Mouse (Mus musculus): ENCODE measurements around the gene Pdk4. TPM values are rescaled to one million over a fixed set of nuclear protein-coding genes. Genes with fewer than 3 reads are reported as not detected.

Gene Pdk4
- total RNA-seq, 2 experiments from 2014 or later = 886 to 965 TPM

DNA sequence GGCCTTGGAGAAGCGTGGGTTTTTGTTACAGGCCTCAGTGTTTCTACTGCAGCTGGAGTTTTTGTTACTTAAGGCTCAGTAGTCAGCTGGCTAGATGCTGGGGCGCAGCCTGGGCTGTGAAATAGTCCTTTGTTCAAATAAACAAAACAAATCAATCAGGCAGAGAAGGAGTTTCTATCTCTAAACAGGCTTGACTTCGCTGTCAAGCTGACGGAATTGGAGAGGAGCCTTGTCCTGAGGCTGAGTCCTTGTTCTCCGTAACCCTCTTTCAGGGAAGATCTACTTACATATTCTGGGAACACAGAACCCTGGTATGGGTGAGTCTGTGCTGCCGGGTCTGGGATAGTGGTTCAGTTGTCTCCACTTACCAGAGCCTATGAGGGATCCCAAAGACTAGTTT lies 48.6 kb downstream of the Pdk4 start:
- intact Hi-C loops (cut with DNase I) = no loop called here
- DNase-seq = peak in 1 of 2 experiments; percentile 5

DNA sequence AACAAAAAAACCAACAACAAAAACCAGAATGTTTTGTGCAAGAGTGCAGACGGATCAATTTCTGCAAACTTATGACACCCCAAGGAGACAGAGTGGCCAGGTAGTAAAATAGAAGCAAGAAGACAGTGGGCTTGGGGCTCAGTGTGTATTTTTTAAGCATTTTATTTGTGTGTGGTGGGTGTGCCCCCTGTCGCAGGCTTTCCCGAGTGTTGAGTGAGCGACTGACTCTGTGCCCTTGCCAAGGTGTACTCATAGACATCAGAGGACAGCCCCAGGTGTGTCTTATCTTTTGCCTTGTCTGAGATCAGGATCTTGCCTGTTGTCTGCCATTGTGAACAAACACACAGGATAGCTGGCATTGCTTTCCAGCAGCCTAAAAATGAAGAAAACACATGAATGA lies 49.1 kb downstream of the Pdk4 start:
- DNase-seq = no peak
- intact Hi-C loops (cut with DNase I) = no loop called here

DNA sequence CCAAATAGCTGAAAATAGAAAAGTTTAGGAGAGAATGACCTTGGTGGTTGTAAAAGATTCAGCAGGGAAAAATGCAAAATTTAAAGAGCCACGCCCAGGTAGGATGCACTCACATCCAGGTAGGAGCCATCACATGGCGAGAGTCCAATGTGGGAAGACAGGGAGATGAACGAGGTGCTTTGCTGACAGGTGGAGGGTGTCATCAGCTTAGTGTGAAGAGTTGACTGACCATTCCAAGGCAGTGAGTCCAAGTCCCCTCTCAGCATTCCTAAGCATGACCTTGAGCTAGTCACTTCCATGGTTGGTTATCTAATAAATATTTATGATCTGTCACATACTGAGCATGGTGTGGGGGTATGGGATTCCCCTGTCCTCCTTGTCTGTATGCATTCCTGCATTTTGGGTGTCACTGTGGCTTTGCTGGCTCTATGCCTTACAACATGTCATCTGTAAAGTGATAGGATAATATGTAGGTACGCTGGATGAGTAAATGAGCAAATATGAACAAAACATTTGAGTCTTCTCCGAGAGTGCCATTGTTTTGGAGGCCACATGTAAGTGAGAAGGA lies 51.7 kb downstream of the Pdk4 start:
- intact Hi-C loops (cut with DNase I) = no loop called here
- DNase-seq = no peak

DNA sequence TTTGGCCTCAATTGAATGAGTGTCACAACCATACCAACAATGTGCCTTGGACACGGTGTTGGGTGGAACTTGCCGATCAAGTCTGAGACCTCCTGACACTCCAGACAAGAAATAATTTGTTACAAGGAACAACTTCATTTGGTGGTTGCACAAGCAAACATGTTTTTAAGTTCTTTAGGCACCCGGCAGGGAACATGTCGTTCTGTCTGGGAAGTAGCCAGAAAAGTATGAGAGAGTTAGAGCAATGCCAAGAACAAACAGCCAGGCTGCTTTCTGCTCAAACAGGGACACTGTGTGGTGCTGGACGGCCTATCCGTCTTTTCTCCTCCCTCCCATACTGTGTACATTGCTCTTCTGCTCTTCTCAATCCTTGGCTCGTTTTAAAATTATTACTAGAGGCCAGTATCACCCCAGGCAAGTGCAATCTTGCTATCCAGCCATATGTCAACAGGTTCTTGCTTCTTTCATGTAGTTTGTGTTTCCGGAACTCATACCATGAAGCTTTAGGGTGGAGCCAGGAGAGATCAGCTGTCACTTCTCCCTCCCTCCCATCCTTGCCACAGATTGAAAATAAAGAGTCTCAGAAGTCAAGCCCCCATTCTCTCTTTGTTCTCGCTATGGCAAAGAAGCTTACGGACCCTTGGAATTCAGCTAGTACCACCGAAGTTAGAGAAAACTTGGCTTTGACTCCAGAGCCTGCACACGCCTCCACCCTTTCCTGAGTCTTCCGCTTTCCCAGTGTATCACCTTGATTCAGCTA lies 52.8 kb downstream of the Pdk4 start:
- peak; percentile 55 to 66 for DNase-seq

DNA sequence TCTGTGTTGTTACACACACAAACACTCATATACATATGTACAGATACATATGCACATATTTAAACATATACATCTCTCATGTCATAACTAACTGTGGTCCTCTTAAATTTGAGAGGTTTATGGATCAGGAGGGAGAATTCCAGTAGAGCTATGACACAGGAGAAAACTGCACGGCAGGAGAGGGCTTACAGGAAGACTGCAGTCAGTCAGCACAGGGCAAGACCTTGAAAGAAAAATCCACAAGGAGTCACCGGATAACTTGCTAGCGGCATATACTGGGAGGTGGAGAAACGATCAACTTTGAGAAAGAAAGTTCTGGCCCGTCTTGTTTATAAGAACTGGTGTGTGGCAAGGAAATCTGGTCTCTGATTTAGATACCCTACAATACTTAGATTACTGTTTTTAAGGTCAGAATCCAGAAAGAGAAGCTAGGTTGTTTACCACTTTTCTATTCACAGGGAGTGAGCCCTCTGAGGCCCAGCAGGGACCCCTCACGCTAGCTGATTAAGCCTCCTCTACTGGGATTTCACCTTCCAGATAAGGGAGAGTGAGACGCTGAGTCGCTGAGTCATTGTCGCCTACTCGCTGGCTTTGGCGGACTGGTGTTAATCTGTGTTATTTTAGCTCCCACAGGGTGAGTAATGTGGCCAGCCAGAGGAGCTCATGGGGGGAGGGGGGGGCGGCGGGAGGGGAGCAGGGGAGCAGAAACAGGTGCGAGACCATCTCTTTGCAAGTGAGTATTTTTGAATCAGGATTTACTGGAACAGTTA lies 53.6 kb downstream of the Pdk4 start:
- DNase-seq = peak; percentile 63 to 72
- intact Hi-C loops (cut with DNase I) = loop anchor here (1.0 kb wide), 1 partner anchor 52 kb away; no protein-coding TSS in a partner anchor

More for the DNA sequence above, 52.8 kb downstream of the Pdk4 start:
- intact Hi-C loops (cut with DNase I) = loop anchor here (1.0 kb wide), 1 partner anchor 51 kb away; no protein-coding TSS in a partner anchor

DNA sequence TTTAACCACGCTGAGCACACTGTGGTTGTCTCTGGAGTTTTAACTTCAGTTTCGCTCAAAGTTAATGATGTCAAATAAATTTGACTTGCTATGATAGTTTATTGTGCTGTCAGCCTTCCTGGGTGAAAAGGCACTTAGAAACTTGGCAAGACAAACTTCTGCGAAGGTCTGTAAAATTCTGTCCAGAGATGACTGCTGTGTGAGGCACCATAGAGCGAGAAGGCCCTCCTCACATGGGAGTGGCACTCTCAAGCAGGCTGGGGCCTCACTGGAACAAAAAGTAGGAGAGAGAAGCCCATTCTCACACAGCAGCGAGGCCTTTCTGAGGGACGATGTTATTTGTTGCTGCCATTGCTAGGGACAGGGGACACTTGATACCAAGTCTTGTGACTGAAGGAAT lies 54.9 kb downstream of the Pdk4 start:
- DNase-seq = no peak
- intact Hi-C loops (cut with DNase I) = no loop called here

DNA sequence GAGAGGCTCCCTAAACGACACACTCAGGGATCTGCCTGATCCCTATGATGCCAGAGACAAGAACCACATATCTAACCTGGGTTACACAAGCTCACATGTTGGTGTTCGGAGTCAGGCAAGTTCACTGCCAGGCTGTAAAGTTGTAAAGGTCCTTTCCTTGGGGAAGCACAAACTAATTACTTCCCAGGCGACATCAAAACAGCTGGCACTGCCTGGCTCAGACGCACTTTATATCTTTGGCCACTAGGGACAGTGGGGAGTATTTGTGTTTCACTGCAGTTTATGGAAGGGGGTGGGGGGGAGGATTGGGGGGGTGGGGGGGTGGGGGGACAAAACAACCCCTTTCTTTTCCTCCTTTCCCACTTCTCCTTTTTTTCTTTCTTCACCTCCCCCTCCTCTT lies 58.4 kb downstream of the Pdk4 start:
- intact Hi-C loops (cut with DNase I) = no loop called here
- peak in 1 of 2 experiments; percentile 41 for DNase-seq

DNA sequence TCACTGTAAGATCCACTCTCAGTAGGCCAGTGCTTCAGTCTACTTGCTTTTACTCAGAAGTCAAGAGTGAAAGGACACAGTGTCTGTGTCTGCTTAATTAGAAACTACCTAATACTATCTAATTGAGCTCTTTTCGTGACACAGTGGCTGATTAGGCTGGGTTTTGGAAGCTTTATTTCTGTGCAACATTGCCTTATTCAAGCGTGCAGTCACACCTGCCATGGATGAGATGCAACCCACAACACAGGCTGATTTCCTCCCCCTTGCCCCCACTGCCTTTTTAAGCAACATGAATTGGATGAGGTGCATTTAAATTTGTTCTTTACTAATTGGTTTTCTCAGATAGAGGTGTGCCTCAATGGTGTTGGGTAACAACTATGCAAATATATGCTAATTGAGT lies 62.2 kb downstream of the Pdk4 start:
- DNase-seq = no peak
- intact Hi-C loops (cut with DNase I) = no loop called here

Other genes starting within 250 kb of the Pdk4 start
- gene Pon3, start 240.0 kb downstream of the Pdk4 start, total RNA-seq (2021) = 10 to 100 TPM; 26.1 to 28.3 TPM
- 10 to 100 TPM; 26.7 to 27.3 TPM for gene Pon2, start 197.9 kb downstream of the Pdk4 start, total RNA-seq (2021)
- gene Asb4, start 112.9 kb downstream of the Pdk4 start, total RNA-seq (2021) = 10 to 100 TPM in 1 of 2 experiments, 1 to 10 TPM in 1; 6.5 to 11.9 TPM
- gene Dync1i1, start 229.3 kb upstream of the Pdk4 start, total RNA-seq (2021) = under 1 TPM; 0.35 to 0.86 TPM